Mouse (Mus musculus) hindbrain, embryonic 13.5 days (tissue): ENCODE measurements around the gene Galt. TPM values are rescaled to one million over a fixed set of nuclear protein-coding genes. Genes with fewer than 3 reads are reported as not detected.
"Not testable (repeated sequence)": the region's sequence is repeated elsewhere in the genome, so short reads cannot be mapped to it uniquely, and the experiment has no call there.

Experiments
- ATAC-seq: fragments of 200-750 bp; cut with Nextera tagmentation; 2 replicates; pipeline ENCODE4 v1.8.0; 2017; ENCODE audit warnings: moderate TSS enrichment; ENCODE audit not compliant: low FRiP score
- H3K27ac ChIP-seq: fragments of 300-500 bp; sonication (generic); 2 replicates; pipeline ENCODE4 v1.5.1; 2015; ENCODE audit warnings: inconsistent platforms, mild to moderate bottlenecking, moderate library complexity
- H3K27me3 ChIP-seq: fragments of 300-500 bp; sonication (generic); 2 replicates; pipeline ENCODE4 v1.6.1; 2015; ENCODE audit warnings: mild to moderate bottlenecking, inconsistent platforms
- H3K36me3 ChIP-seq: fragments of 300-500 bp; sonication (generic); 2 replicates; pipeline ENCODE4 v1.6.1; 2015; ENCODE audit warnings: mild to moderate bottlenecking, inconsistent platforms
- H3K4me1 ChIP-seq: fragments of 300-500 bp; sonication (generic); replicated peaks from 2 replicates; pipeline ENCODE4 v1.6.1; 2015; ENCODE audit warnings: inconsistent platforms
- H3K4me2 ChIP-seq: fragments of 300-500 bp; sonication (generic); 2 replicates; pipeline ENCODE4 v1.6.1; 2015; ENCODE audit warnings: inconsistent platforms, mild to moderate bottlenecking, moderate library complexity
- H3K4me3 ChIP-seq: fragments of 300-500 bp; sonication (generic); 2 replicates; pipeline ENCODE4 v1.5.1; 2015; ENCODE audit warnings: mild to moderate bottlenecking, inconsistent platforms
- H3K9ac ChIP-seq: fragments of 300-500 bp; sonication (generic); 2 replicates; pipeline ENCODE4 v1.6.1; 2015; ENCODE audit warnings: mild to moderate bottlenecking, inconsistent platforms
- H3K9me3 ChIP-seq: fragments of 300-500 bp; sonication (generic); 2 replicates; pipeline ENCODE4 v1.6.1; 2016; ENCODE audit warnings: inconsistent platforms
- WGBS: fragments of 180-500 bp; shearing (Covaris S2); methylation state at CpG from one replicate; pipeline ENCODE4 v1.1.7; 2015; 5-methylcytosine and 5-hydroxymethylcytosine counted together
- polyA plus RNA-seq: library from polyadenylated mRNA; unstranded; fragments of >200 nt; fragmentation: Nextera tagmentation; extraction: Ambion mirVana; gene quantifications from 2 replicates; pipeline ENCODE4 v1.2.1, GENCODE M21; 2015

The Galt gene
- polyA plus RNA-seq, 1 experiment from 2014 or later: 36.6 TPM

GRCm38 (mm10) chr4:41762099-41762687 is 7.2 kb downstream of the Galt start:
- WGBS: 38% methylated on average over 8 of the region's 8 CpGs
- H3K36me3 ChIP-seq: peaks cover 7% of the 10 kb centered on the region
- H3K4me2 ChIP-seq: peak overlapping the region; percentile 8; the same call in 1 of the 2 replicates

DNA sequence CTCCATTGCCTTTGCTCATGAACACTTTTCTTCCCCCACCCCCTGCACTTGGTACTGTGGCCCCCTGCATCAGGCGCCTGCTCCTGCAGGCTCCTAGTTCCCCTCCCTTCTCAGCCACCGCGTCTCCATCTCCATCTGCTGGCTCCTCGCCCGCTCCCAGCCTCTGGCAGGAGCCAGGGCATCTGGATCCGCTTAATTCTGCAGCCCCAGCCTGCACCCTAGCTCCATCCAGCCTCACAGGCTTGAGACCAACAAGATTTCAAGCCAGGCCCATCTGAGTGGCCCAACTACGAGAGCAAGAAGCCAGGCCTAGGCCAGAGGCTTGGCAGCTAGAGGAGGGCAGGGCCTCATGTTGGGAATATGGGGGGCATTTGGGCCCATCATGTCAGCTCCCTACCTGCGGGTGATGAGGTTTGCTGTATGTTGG is 7.7 kb downstream of the Galt start:
- Histone ChIP-seq H3K9ac (peak overlapping the region; percentile 46; the same call in 1 of the 2 replicates), H3K27ac (peak overlapping the region; percentile 48; the same call in 1 of the 2 replicates), H3K4me1 (peaks cover 34% of the 10 kb centered on the region), H3K36me3 (peaks cover 11% of the 10 kb centered on the region)
- not testable (repeated sequence) for H3K27me3 ChIP-seq, H3K4me2 ChIP-seq, H3K4me3 ChIP-seq, H3K9me3 ChIP-seq
- ATAC-seq: 0 out of 2 replicates have a peak, but pooled peaks have one; percentile 23
- 44% methylated on average over 8 of the region's 8 CpGs for WGBS

More at GRCm38 (mm10) chr4:41762099-41762687, 7.2 kb downstream of the Galt start:
- ATAC-seq: peak; percentile 17; the same call in 1 of the 2 replicates
- H3K4me3 ChIP-seq: no peak overlapping the region
- H3K9ac ChIP-seq: peak overlapping the region; percentile 46; the same call in 1 of the 2 replicates
- H3K27ac ChIP-seq: peak overlapping the region; percentile 48
- no peaks in the 10 kb centered on the region for H3K27me3 ChIP-seq
- peaks cover 34% of the 10 kb centered on the region for H3K4me1 ChIP-seq
- H3K9me3 ChIP-seq: no peaks in the 10 kb centered on the region

GRCm38 (mm10) chr4:41763176-41763575 is 8.1 kb downstream of the Galt start:
- not testable (repeated sequence) for H3K4me2 ChIP-seq, ATAC-seq, H3K27ac ChIP-seq, H3K9ac ChIP-seq, H3K4me3 ChIP-seq, H3K27me3 ChIP-seq, H3K9me3 ChIP-seq
- H3K4me1 ChIP-seq: peaks cover 34% of the 10 kb centered on the region
- H3K36me3 ChIP-seq: peaks cover 13% of the 10 kb centered on the region
- 92% methylated on average over 4 of the region's 6 CpGs for WGBS

GRCm38 (mm10) chr4:41767301-41767700 is 12.3 kb downstream of the Galt start:
- H3K27me3 ChIP-seq, H3K36me3 ChIP-seq, H3K27ac ChIP-seq, H3K4me2 ChIP-seq, H3K9me3 ChIP-seq, H3K4me3 ChIP-seq, ATAC-seq, H3K9ac ChIP-seq: not testable (repeated sequence)
- H3K4me1 ChIP-seq: peaks cover 11% of the 10 kb centered on the region
- 93% methylated on average over 10 of the region's 10 CpGs for WGBS

- Histone ChIP-seq H3K4me2 (peak overlapping the region; percentile 54), H3K9ac (peak overlapping the region; percentile 46), H3K4me3 (peak overlapping the region; percentile 38), H3K4me1 (peaks cover 11% of the 10 kb centered on the region)
- not testable (repeated sequence) for H3K9me3 ChIP-seq, H3K36me3 ChIP-seq, H3K27me3 ChIP-seq, ATAC-seq, H3K27ac ChIP-seq
- WGBS: 7% methylated on average over 7 of the region's 16 CpGs
Measured at GRCm38 (mm10) chr4:41772946-41773345, 17.9 kb downstream of the Galt start.

GRCm38 (mm10) chr4:41773502-41773901 is 18.5 kb downstream of the Galt start:
- H3K36me3 ChIP-seq, H3K9me3 ChIP-seq, ATAC-seq, H3K27me3 ChIP-seq: not testable (repeated sequence)
- Histone ChIP-seq H3K4me1 (peaks cover 11% of the 10 kb centered on the region), H3K4me2 (peak overlapping the region; percentile 51), H3K9ac (peak overlapping the region; percentile 69), H3K4me3 (peak overlapping the region; percentile 47), H3K27ac (peak overlapping the region; percentile 72)
- WGBS: under 1% methylated on average over 18 of the region's 25 CpGs

DNA sequence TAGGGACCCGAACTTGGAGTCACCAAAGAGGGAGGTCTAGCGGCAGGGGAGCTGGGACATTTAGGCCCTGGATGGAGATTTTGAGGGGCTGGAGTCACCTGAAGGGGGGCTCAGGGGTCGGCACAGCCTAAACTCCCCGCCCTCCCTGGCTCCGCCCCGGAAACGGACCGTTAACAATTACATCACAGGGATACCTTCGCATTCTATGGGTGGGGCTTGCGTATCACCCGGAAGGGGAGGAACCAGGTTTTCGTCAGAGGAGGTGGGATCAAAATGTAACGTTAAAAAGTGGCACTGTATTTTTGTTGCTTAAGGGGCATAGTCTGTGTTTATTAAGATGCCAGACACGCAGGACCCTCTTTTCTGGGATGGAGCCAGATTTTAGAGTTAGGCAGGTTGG is 19.0 kb downstream of the Galt start, which contains the start of gene Ccl27a:
TSS of gene Ccl27a (minus strand) at position 246 of the 400 bp plus-strand sequence.
- ATAC-seq, H3K36me3 ChIP-seq, H3K27me3 ChIP-seq, H3K9me3 ChIP-seq: not testable (repeated sequence)
- H3K4me2 ChIP-seq: peak within 1 kb of the TSS; percentile 54
- peak within 1 kb of the TSS; percentile 78 for H3K27ac ChIP-seq
- H3K4me1 ChIP-seq: peaks cover 11% of the 10 kb centered on the region
- peak within 1 kb of the TSS; percentile 69 for H3K9ac ChIP-seq
- WGBS: 1% methylated on average over 12 of the region's 14 CpGs
- H3K4me3 ChIP-seq: peak within 1 kb of the TSS; percentile 47

- WGBS: 65% methylated on average over 3 of the region's 3 CpGs
- ATAC-seq: not testable (repeated sequence)
Measured at GRCm38 (mm10) chr4:41774506-41774905, 19.5 kb downstream of the Galt start.

GRCm38 (mm10) chr4:41775840-41776239 is 20.8 kb downstream of the Galt start:
- not testable (repeated sequence) for H3K36me3 ChIP-seq, ATAC-seq, H3K27me3 ChIP-seq, H3K4me2 ChIP-seq, H3K27ac ChIP-seq, H3K4me3 ChIP-seq, H3K9me3 ChIP-seq, H3K9ac ChIP-seq
- H3K4me1 ChIP-seq: peaks cover 11% of the 10 kb centered on the region
- WGBS: 88% methylated on average over 1 of the region's 1 CpGs

More at GRCm38 (mm10) chr4:41774506-41774905, 19.5 kb downstream of the Galt start:
- H3K9ac ChIP-seq: peak overlapping the region; percentile 63; the same call in 1 of the 2 replicates
- H3K27ac ChIP-seq: peak overlapping the region; percentile 78
- H3K4me3 ChIP-seq: peak overlapping the region; percentile 47
- peaks cover 11% of the 10 kb centered on the region for H3K4me1 ChIP-seq
- H3K27me3 ChIP-seq, H3K36me3 ChIP-seq, H3K9me3 ChIP-seq: not testable (repeated sequence)
- peak overlapping the region; percentile 53 for H3K4me2 ChIP-seq

GRCm38 (mm10) chr4:41781271-41781670 is 26.2 kb downstream of the Galt start:
- not testable (repeated sequence) for H3K27ac ChIP-seq, H3K4me1 ChIP-seq, H3K36me3 ChIP-seq, H3K9ac ChIP-seq, H3K4me2 ChIP-seq, H3K4me3 ChIP-seq, ATAC-seq, H3K27me3 ChIP-seq, H3K9me3 ChIP-seq
- WGBS: 22% methylated on average over 9 of the region's 9 CpGs

DNA sequence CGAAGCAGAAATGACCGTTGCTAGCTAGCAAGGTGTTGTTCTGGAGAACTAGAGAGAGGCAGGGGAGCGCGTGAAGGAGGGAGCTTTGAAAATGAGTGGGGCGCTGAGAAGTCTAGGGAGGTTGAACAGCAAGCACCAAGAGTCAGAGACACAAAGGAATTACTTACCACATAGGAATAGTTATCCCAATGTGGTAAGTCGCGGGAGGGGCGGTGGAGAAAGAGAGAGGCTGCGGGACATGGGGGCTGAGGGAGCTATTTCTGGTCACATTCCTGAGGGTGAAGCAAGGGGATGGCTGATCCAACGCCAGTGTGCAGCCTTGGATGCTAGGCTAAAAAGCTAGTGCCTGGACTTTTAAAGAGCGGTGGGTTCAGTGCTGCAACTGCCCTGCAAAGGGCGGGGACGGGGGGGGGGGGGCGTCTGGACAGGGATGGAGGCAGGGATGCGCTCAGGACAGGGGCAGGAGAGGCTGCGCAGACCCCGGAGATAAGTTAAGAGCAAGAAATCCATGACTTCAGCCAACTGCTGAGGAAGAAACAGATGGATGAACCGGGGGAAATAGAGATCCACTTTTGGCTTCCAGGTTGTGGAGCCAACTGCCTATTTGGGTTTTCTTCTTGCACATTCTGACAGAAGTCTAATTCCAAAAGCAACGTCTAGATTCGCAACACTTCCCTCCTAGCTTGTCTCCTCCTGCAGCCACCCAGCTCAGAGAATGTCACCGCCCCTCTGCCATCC is 26.9 kb downstream of the Galt start:
- H3K27me3 ChIP-seq, H3K36me3 ChIP-seq, H3K4me1 ChIP-seq, H3K9me3 ChIP-seq, H3K4me3 ChIP-seq, H3K27ac ChIP-seq, H3K9ac ChIP-seq, ATAC-seq, H3K4me2 ChIP-seq: not testable (repeated sequence)
- WGBS: 19% methylated on average over 15 of the region's 21 CpGs

DNA sequence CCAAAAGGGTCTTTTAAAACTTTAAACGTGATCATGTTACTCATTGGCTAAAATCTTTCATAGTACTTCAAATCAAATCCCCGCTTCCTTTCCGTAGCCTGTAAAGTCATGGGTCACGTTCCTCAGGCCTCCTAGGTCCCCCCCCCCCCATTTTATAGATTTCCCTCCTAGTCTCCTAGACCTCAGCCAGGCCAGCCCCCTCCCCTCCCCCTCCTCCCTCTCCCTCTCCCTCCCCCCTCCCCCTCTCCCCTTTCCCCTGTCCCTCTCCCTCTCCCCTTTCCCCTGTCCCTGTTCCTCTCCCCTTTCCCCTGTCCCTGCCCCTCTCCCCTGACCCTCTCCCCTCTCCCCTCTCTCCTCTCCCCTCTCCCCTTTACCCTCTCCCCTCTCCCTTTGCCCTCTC is 27.7 kb downstream of the Galt start:
- ATAC-seq, H3K4me3 ChIP-seq, H3K9ac ChIP-seq, H3K36me3 ChIP-seq, H3K4me2 ChIP-seq, H3K27ac ChIP-seq, H3K9me3 ChIP-seq, H3K4me1 ChIP-seq, H3K27me3 ChIP-seq: not testable (repeated sequence)
- WGBS: 16% methylated on average over 4 of the region's 4 CpGs
